8 mouse cellular contexts compared by ENCODE assay signal in the genomic region with DNA sequence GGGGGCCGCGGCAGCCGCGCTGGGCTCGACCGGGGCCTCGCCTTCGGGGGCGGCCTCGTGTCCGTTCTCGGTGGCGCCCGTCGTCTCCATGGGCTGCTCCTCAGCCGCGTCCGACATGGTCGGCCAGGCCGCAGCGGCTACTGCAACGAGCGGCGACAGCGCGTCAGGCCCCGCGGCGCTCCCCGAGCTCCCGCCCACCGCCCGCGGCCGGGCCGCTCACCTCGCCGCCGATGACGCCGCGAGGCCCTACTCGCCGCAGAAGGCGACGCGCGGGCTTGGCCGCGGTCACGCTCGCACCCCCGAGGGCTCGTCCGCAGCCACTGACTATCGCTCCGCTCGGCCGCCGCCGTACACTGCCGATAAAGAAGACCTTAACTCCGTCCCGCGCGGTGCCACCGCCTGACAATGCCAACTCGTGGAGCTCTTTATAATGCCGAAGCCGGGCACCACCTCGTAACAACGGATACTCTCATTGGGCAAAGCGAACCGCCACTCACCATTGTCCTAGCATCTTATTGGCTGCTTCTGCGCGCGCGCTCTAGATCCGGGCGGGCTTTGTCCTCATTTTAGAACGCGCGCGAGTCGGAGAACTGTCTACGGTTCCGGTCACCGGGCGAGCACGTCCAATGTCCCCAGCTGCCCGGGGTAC. TPM values are rescaled to one million over a fixed set of nuclear protein-coding genes. Genes with fewer than 3 reads are reported as not detected.
DNase-seq lines count a peak whose midpoint lies in the region; ATAC-seq lines count a peak whose summit lies in the region.

TSS of gene Hnrnpab (minus strand) at position 401 of the 649 bp plus-strand sequence.

- H3K27ac ChIP-seq in forebrain, embryonic 11.5 days (ENCODE audit: low read depth, low read length): peak within 1 kb of the TSS; percentile 91
- H3K27ac ChIP-seq in heart, embryonic 16.5 days (ENCODE audit: low read length): peak within 1 kb of the TSS; percentile 96
- peak within 1 kb of the TSS; percentile 91 for H3K27ac ChIP-seq in liver, embryonic 15.5 days (replicated peaks)
- H3K27ac ChIP-seq in neural tube, embryonic 12.5 days: peak within 1 kb of the TSS; percentile 93

- peak; percentile 96 for ATAC-seq in forebrain, embryonic 11.5 days (replicated peaks; ENCODE audit: low FRiP score)
- ATAC-seq in heart, embryonic 16.5 days (replicated peaks; ENCODE audit: extremely low read depth, insufficient read depth, low FRiP score): peak; percentile 89
- peak; percentile 82 for ATAC-seq in liver, embryonic 15.5 days (ENCODE audit: insufficient read depth)
- peak; percentile 96 for ATAC-seq in neural tube, embryonic 12.5 days (ENCODE audit: low FRiP score, low read depth)

- H3K4me1 ChIP-seq in forebrain, embryonic 11.5 days (replicated peaks; ENCODE audit: control insufficient read depth, insufficient read depth, low read length): peaks cover 13% of the 10 kb centered on the region; the same call in 1 of the 2 replicates
- peaks cover 20% of the 10 kb centered on the region for H3K4me1 ChIP-seq in heart, embryonic 16.5 days (ENCODE audit: control insufficient read depth, insufficient read depth, low read length)
- H3K4me1 ChIP-seq in liver, embryonic 15.5 days (replicated peaks): peaks cover 74% of the 10 kb centered on the region
- H3K4me1 ChIP-seq in neural tube, embryonic 12.5 days: peaks cover 28% of the 10 kb centered on the region

- no peaks in the 10 kb centered on the region for H3K9me3 ChIP-seq in forebrain, embryonic 11.5 days (ENCODE audit: control insufficient read depth, low read length)
- H3K9me3 ChIP-seq in heart, embryonic 16.5 days (replicated peaks; ENCODE audit: control insufficient read depth, low read length): no peaks in the 10 kb centered on the region
- no peaks in the 10 kb centered on the region for H3K9me3 ChIP-seq in liver, embryonic 15.5 days (replicated peaks)
- H3K9me3 ChIP-seq in neural tube, embryonic 12.5 days: no peaks in the 10 kb centered on the region

- under 1% methylated on average over 91 of the region's 91 CpGs for WGBS in forebrain, embryonic 11.5 days
- WGBS in heart, embryonic 16.5 days: under 1% methylated on average over 90 of the region's 91 CpGs
- WGBS in liver, embryonic 15.5 days (ENCODE audit: insufficient replicate concordance): under 1% methylated on average over 91 of the region's 91 CpGs
- under 1% methylated on average over 86 of the region's 91 CpGs for WGBS in neural tube, embryonic 12.5 days

- H3K4me3 ChIP-seq in forebrain, embryonic 11.5 days (ENCODE audit: low read depth, low read length): peak within 1 kb of the TSS; percentile 98
- peak within 1 kb of the TSS; percentile 94 for H3K4me3 ChIP-seq in heart, embryonic 16.5 days (ENCODE audit: low read length)
- H3K4me3 ChIP-seq in liver, embryonic 15.5 days (replicated peaks): peak within 1 kb of the TSS; percentile 90
- peak within 1 kb of the TSS; percentile 100 for H3K4me3 ChIP-seq in neural tube, embryonic 12.5 days

- peak; percentile 97 to 98 for DNase-seq in CD8-positive naive resting alpha-beta T cell, adult 2 months (ENCODE audit: low read depth in 2 of 2, low spot score in 2 of 2)
- peak; percentile 95 for DNase-seq in c-Kit-positive CD71-negative TER-119-negative erythroid progenitor cells, embryonic 14.5 days (ENCODE audit: low read depth)
- DNase-seq in forebrain, embryonic 11.5 days (ENCODE audit: low spot score): peak; percentile 98
- DNase-seq in kidney, postnatal 36 days: peak; percentile 97 to 98
- peak; percentile 92 for DNase-seq in telencephalon, adult 2 months (ENCODE audit: low read depth, low spot score)

- H3K36me3 ChIP-seq in forebrain, embryonic 11.5 days (ENCODE audit: control insufficient read depth, insufficient read depth, low read length): peaks cover 33% of the 10 kb centered on the region
- peaks cover 35% of the 10 kb centered on the region for H3K36me3 ChIP-seq in heart, embryonic 16.5 days (ENCODE audit: control insufficient read depth, insufficient read depth)
- H3K36me3 ChIP-seq in liver, embryonic 15.5 days (replicated peaks): peaks cover 42% of the 10 kb centered on the region
- H3K36me3 ChIP-seq in neural tube, embryonic 12.5 days: peaks cover 37% of the 10 kb centered on the region

- H3K9ac ChIP-seq in forebrain, embryonic 11.5 days (ENCODE audit: low read length): peak within 1 kb of the TSS; percentile 100
- peak within 1 kb of the TSS; percentile 99 for H3K9ac ChIP-seq in heart, embryonic 16.5 days (ENCODE audit: low read length)
- H3K9ac ChIP-seq in liver, embryonic 15.5 days: peak within 1 kb of the TSS; percentile 92
- peak within 1 kb of the TSS; percentile 100 for H3K9ac ChIP-seq in neural tube, embryonic 12.5 days

- H3K4me2 ChIP-seq in forebrain, embryonic 11.5 days (ENCODE audit: low read depth, low read length, severe bottlenecking): peak within 1 kb of the TSS; percentile 94
- H3K4me2 ChIP-seq in heart, embryonic 16.5 days (ENCODE audit: low read depth, low read length): peak within 1 kb of the TSS; percentile 96
- H3K4me2 ChIP-seq in liver, embryonic 15.5 days: peak within 1 kb of the TSS; percentile 84
- H3K4me2 ChIP-seq in neural tube, embryonic 12.5 days (replicated peaks): peak within 1 kb of the TSS; percentile 91

- no peaks in the 10 kb centered on the region for H3K27me3 ChIP-seq in forebrain, embryonic 11.5 days (ENCODE audit: control insufficient read depth, insufficient read depth, low read length)
- H3K27me3 ChIP-seq in heart, embryonic 16.5 days (ENCODE audit: control insufficient read depth, insufficient read depth, low read length): no peaks in the 10 kb centered on the region
- H3K27me3 ChIP-seq in liver, embryonic 15.5 days: no peaks in the 10 kb centered on the region
- no peaks in the 10 kb centered on the region for H3K27me3 ChIP-seq in neural tube, embryonic 12.5 days (replicated peaks)

RNA-seq across cellular contexts. Expression of gene Hnrnpab, which starts in this region (rescaled TPM):
- 830 and 925 TPM in 2 replicates for polyA plus RNA-seq in forebrain, embryonic 11.5 days (2014; fragmentation: Nextera tagmentation; extraction: Ambion mirVana)
- polyA plus RNA-seq in heart, embryonic 16.5 days (2015; fragmentation: Nextera tagmentation; extraction: Ambion mirVana): 251 and 280 TPM in 2 replicates
- polyA plus RNA-seq in liver, embryonic 15.5 days (2015; fragmentation: Nextera tagmentation; extraction: Ambion mirVana): 171 and 173 TPM in 2 replicates
- polyA plus RNA-seq in neural tube, embryonic 12.5 days (2016; fragmentation: Nextera tagmentation; extraction: Ambion mirVana): 734 and 808 TPM in 2 replicates

Comparison
In these comparisons a context has a peak if more than half of its experiments do, and no peak if none do; other contexts are left out.
1. Peak in every context shown above with its lines: DNase-seq, ATAC-seq, H3K4me3 ChIP-seq and H3K27ac ChIP-seq.